Mouse (Mus musculus) hematopoietic stem cell, adult 5-6 weeks (primary cell): ENCODE results near the gene Auh. TPM values are rescaled to one million over a fixed set of nuclear protein-coding genes. Genes with fewer than 3 reads are reported as not detected.
A peak's percentile ranks its signal among the peaks of the same experiment; 100 is the strongest.

Source experiments
- ATAC-seq, 2 experiments: fragments of 125-278 bp in 1 of 2; replicated peaks in 1 of 2; 2 replicates each; pipeline ENCODE4 v1.8.0; 2016 to 2017; ENCODE audit warnings: inconsistent platforms in 2 of 2, mild to moderate bottlenecking in 2 of 2, moderate number of reproducible peaks in 2 of 2, low read depth in 1 of 2, moderate TSS enrichment in 1 of 2; ENCODE audit not compliant: low FRiP score in 2 of 2, poor library complexity in 2 of 2, severe bottlenecking in 2 of 2, insufficient read depth in 1 of 2, low TSS enrichment in 1 of 2
- total RNA-seq: library from RNA; stranded (forward); fragments of 172-1452, 232-1000 nt; gene quantifications from 2 replicates; pipeline ENCODE4 v1.2.3, GENCODE M21; 2017

The Auh gene
- total RNA-seq, 1 experiment from 2014 or later: 45.4 TPM

DNA sequence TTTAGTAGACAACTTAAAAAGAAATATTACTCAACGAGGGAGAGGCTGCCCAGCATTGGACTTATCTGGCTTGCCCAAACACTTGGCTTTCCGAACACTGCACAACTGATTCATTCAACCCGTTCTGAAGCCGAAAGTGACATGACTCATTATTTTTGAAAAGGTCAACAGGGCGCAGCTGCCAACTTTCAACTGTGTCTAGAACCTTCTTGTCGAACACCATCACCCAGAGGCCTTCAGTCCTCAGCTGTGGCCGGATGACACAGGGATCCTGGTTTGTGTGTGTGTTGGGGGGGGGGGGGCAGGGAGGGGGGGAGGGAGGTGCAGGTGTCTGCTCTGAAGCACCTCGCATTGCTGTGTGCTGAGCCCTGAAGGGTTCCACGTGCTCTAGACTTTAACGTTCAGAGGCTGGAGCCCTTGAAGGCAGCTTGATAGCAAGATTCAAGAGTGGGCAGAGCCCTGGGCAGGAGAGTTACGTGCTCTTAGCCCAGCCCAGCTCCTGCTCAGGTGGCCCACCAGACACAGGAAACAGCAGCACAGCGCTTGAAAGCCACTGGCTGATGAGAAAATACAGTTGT, 100.4 kb downstream of the Auh start:
- peak; percentile 25 to 27; a peak in 2 of 4 replicates for ATAC-seq

DNA sequence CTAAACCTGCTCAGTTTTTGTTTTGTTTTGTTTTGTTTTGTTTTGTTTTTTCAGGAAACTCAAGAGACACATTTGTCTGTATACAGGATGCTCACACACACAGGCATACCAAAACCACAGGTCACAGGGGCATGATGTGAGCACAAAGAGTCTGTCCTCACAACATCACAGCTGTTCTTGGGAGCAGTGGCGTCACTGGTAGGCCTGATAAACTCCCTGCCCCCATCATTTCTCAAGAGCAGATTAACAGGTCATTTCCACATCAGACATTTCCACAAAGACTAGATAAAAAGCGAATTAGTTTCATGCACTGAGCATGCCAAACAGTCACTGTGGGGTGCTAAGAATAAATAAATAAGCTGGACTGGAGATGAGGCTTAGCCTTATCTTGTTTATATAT, 101.3 kb downstream of the Auh start:
- no peak for ATAC-seq

DNA sequence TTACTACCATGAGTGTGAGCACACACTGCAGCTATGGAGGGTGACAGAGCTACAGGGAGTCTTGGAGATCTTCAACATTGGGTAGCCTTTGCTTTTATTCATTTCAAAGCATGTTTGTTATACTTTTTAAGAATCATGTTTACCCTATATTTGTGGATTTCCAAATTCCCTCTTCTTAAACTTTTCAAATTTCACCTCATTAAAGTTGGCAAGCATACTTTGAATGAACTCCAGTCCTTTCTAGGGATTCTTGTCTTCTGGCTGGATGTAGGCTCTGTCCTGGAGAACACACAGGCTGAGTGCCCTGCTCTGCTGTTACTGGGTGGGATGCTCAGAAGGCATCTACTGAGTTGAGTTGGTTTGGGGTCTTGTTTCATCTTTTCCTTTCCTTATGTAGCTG, 102.8 kb downstream of the Auh start:
- no peak for ATAC-seq

DNA sequence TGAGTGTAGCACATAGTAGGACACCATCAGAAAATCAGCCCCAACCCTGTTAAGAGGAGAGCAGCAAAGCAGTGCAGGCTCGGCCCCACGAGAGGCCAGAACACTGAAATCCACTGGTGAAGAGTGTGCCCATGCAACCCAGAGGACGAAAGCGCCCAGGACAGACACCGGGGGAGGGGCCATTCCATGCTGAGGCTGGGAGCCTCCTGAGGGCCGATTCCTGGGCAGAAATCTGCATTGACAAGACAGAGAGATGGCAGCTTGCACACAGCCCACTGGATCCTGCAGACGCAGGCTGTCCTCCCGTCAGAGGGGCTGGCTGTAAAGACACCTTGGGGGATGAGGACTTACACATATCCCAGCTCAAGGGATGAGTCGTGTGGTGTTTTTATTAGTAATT, 104.7 kb downstream of the Auh start:
- ATAC-seq: no peak

DNA sequence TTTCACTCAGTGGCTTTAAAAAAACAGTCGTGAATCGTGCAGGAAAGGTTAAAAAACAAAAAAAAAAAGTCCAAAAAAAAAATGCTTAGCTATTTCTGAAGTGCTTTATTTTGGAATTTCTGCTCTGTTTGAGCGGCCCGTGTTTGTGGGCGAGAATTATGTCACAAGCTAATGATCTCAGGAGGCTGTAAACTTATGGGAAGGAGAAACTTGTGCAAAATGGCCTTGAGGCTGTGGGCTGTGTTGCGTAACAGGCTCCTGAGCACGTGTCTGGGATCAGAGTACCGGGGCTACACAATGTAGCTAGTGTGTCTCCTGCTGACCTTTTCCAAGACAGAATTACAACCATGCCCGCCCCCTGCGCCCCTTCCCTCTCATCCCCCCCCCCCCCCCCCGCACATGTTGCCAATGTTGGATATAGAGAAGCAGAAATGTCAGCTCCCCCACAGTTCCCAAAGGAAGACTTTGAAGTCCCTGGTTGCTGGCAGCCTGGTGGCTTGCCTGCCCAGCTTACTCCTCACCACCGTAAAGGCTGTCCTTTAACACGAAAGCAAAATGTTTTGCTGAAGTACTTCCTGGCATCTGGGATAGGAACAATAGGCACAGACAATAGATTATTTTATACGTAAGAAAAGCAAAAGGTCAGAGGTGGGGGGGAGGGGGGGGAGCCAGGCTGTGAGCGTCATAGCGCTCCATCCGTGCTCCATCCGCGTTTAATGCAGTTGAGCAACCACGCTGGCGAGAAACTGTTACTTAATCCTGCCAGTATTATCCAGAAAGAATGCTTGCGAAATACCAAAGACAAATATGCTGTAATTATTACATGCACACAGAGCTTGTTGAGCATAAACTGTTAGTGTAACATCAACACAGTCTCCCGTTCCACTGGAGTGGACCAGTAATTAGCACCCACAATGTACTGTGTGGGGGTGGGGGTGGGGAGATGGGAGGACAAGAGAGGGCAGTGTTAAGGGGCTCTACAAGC, 107.0 kb downstream of the Auh start:
- peak; percentile 18 to 44; a peak in 1 of 4 replicates for ATAC-seq

DNA sequence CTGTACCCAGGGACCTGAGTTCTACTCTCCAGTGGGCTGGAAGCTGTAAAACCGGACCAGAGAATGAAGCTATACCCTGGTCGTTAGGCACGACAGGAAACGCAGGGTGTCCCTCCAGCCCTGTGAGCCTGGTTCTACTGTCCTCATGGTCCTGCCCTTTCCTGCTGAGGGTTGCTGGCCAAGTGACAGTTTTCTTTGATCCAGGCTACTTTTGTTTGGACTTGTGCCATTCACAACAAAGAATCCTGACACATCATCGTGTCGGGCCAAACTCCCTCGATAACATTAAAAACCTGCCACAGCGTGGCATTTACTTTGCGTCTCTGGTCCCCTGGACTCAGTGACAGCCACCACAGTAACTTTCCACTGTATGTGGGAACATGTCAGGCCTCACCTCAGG, 107.9 kb downstream of the Auh start:
- ATAC-seq: no peak

DNA sequence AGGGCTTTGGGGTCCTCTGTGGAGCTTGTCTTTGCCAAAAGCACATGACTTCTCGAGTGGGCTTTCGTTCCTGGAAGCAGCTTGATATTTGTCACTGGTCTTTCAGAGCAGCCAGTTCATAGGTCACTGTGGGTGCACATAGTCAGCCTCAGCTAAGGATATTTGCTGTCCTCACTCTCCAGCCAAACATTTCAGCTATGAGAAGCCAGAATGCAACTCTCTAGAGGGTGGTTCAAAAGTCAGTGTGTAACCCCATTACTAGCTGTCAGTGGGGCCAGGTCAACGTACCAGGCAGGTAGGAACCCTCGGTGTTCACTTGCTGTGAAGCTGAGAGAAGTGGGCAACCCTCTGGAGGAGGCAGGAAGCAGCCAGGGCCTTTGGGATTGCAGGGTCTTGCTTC, 109.6 kb downstream of the Auh start:
- ATAC-seq: no peak

DNA sequence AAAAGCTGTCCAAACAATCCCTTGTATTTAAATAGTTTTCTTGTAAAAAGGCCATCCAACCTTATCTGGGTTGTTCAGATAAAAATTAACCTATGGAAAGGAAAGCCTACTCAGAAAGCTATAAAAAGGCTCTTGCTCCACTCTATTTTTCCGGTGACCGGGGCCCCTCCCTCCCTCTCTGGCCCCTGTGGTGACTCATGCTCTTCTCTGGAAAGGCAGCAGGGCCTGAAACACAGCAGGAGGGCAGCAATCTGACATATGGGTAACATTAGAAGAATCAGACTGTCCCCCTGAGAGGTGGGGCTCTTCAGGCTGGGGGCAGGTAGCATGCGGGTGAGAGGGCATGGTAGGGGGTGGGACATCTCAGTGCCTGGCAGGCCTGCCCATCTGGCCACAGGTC, 110.7 kb downstream of the Auh start:
- ATAC-seq: peak; percentile 44 to 72; a peak in 3 of 4 replicates

DNA sequence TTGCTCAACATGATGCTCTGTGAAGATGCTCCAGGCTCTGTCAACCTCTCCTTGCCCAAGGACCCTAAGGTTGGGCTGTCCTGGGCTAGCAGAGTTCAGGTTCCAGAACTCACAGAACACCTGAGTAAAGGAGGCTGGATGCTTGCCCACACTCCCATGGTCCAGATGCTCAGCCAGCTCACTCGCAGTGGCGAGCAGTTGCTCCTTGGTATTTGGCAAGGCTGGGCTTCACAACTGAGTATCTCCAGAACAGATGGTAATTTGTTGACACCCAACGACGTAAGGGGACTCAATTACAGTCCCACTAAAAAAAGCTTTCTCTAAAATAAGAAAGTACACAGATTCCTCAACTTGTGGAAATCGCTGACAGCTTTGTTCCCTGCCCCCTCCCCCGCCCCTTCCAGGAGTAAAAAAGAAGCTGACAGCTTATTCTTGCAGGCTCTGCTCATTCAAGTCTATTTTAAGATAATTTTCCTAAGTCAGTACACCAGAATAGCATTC, 111.4 kb downstream of the Auh start:
- no peak for ATAC-seq

DNA sequence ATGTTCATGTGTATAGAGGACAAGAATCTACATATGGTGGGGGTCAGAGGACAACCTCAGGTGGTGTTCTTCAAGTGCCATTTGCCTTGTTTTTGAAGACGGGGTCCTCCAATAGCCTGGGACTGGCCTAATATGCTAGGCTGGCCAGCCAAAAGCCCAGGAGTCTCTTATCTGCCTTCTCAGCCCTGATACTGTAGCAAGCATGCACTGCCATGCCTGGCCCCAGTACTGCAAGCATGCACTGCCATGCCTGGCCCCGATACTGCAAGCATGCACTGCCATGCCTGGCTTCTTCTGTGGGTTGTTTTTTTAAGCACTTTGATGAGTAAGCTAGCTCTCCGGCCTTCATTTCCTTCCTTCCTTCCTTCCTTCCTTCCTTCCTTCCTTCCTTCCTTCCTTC, 115.7 kb downstream of the Auh start:
- ATAC-seq: no peak

DNA sequence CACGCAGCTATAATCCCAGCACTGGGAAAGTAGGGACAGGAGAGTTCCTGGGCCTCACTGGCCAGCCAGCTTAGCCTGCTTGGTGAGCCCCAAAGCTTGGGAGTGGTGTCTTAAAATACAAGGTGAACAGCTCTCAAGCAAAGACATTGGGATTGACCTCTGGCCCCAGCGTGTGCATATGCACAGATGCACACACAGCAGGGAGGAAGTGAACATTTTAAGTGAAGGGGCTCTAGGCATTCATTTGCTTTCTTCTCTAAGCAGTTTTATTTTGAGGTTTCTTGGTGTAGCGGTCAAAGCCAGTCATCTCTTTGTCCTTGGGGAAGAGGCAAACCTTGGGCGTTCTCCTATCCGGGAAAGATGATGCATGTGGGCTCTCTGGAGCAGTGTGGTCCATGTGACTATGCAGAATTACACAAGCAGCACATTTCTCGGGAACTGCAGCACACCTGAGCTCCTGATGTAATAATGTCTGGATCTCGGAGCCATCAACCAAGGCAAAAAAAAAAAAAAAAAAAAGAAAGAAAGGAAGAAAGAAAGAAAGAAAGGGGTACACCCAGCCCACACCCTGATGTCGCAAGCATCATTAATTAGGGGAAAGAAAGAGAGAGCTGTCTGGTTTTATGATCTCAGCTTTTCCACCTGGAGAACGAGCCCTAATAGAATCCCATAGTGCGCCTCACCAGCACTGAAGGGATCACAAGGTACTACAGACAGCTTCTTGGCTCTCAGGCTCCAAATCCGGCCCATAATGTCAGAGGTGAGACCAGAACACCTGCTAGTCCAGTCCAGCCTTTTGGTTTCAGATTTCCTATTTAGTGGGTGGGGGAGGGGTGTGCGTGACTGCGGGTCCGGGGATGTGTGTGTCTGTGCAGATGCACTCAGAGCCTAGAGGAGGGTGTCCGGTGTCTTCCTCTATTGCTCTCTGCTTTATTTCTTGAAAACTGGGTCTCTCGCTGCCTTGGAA, 116.6 kb downstream of the Auh start:
- no peak for ATAC-seq

DNA sequence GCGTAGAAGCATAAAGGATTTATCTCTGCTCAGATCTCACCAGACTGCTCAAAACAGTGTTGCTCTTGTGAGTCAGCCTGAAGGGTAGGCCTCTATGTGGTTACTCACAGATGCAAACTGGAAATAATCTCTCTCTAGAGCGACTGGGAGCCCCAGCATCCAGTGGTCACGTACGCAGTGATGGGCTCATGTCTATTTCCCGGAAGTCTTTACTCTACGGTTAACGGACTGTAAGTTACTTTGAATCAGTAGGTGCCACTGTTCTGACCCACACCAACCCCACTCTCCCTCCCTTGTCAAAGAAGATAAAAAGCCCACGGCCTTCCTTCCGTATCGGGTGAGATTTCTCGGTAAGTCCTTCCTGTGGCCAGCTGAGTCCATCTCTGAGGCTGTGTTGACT, 121.8 kb downstream of the Auh start:
- no peak for ATAC-seq

DNA sequence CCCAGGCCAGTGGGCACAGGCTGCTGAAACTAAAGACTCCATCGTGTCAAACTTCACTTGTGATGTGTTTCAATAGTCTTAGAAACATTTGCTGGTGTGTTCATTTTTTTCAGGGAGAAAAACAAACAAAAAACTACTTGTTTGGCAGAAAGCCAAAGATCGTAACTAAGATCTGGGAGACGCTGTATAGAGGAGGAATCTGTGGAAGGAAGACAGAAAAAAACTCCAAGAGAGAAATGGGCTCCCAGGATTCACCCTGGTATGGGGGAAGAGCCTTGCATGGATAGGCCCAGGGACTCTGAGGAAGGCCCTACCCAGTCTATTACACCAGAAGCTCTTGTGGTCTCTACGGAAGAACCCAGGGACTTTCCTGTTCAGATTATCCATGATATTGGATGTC, 123.5 kb downstream of the Auh start:
- ATAC-seq: no peak

DNA sequence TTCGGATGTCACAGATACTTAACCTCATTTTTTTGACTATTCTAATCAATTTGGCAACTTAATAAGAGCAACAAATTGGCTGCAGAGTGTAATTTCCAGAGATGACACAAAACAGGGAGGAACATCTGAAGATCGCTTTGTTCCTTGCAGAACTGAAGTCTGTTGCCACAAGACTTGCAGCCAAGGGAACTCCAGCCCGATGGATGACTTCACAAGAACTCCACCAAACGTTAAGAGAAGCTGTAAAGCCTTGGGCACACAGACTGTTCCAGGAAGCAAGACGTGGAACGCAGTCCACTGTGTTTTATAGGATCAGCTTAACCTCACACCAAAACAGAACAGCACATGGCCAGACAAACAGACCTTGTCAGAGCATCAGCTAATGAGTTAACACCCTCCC, 123.9 kb downstream of the Auh start:
- no peak for ATAC-seq

DNA sequence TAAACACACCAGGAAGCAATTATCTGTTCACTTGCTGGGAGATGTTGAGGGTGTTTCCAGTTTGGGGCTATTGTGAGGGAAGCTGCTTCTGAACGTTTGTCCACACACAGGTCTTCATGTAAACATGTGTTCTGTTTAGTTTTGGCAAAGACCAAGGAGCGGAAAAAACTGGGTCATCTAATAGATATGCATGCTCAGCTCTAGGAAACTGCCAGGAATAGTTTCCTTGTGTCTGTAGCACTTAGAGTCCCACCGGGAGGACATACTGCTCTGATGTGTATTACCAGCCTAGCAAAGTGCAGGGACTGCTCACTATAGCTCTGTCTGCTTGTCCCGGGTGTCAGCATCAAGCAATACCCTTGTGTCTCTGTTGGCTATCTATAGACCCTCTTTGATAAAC, 127.0 kb downstream of the Auh start:
- ATAC-seq: no peak

DNA sequence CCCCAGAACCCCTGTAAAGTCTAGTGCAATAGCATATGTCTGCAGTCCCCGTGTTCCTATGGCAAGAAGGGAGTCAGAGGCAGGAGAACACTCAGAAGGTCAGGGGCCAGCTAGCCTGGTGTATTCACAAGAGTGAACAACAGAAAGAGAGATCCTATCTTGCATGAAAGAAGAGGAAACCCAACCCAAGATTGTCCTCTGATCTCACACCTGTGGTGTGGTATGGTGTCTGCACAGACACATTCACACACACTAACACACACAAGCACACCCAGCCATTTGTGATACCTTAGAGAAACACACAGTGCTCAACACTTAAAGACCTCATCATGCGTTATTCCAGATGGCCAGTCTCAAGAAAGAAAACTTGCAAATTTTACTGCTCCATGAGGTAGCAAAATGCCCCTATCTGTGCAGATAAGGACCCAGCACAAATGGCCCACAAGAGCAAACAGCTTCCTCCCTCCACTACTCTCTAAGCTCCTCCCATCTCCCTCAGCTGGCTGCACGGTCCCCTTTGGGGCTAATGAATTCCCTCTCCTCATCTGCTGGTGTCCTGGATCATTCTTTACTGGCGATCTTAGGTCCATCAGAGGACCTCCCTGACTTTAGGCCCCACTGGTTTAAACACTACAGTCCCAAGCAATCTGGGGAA, 128.7 kb downstream of the Auh start:
- peak; percentile 34 to 53; a peak in 2 of 4 replicates for ATAC-seq

DNA sequence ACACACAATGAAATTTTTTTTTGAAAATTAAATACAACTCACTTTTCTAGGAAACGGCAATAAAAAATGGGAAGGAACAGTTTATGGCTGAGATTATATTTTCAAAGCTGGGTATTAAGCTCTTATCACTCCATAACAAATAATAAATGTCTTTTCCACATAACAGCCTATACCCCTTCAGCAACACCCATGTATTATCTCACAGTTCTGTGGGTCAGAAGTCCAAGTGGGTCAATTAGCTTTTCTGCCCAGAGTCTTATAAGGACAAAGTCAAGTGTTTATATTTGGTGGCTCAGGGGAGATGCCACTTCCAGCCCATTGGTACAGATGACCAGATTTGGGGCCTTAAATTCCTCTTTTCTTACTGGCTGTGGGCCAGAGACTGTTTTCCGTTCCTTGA, 129.4 kb downstream of the Auh start:
- peak; percentile 40 to 59; a peak in 3 of 4 replicates for ATAC-seq
